8 mouse cellular contexts compared by ENCODE assay signal in genomic region chr14:55788256-55789050, GRCm38 (mm10). TPM values are rescaled to one million over a fixed set of nuclear protein-coding genes. Genes with fewer than 3 reads are reported as not detected.
A peak's percentile ranks its signal among the peaks of the same experiment; 100 is the strongest.
DNase-seq lines count a peak whose midpoint lies in the region; ATAC-seq and TF ChIP-seq lines count a peak whose summit lies in the region.

Gene Ripk3, minus strand, starts transcription at chr14:55788865.

- TF ChIP-seq EP300 in liver, postnatal 0 days (IDR thresholded peaks at IDR 0.05; ENCODE audit: low read depth): no peak

- TF ChIP-seq CTCF in forebrain, postnatal 0 days (IDR thresholded peaks at IDR 0.05; ENCODE audit: low read depth): no peak
- TF ChIP-seq CTCF in liver, postnatal 0 days (IDR thresholded peaks at IDR 0.05; ENCODE audit: low read depth): peak; percentile 41

- peaks cover 5% of the 10 kb centered on the region; the same call in 1 of the 2 replicates for H3K4me1 ChIP-seq in forebrain, postnatal 0 days (ENCODE audit: insufficient read depth)
- H3K4me1 ChIP-seq in liver, postnatal 0 days (ENCODE audit: insufficient read depth): peaks cover 14% of the 10 kb centered on the region
- H3K4me1 ChIP-seq in neural tube, embryonic 13.5 days (replicated peaks): peaks cover 15% of the 10 kb centered on the region

- no peak within 1 kb of the TSS for H3K27ac ChIP-seq in forebrain, postnatal 0 days (ENCODE audit: low read depth, low read length)
- H3K27ac ChIP-seq in liver, postnatal 0 days (ENCODE audit: low read depth): no peak within 1 kb of the TSS
- no peak within 1 kb of the TSS for H3K27ac ChIP-seq in neural tube, embryonic 13.5 days (replicated peaks)

- WGBS in forebrain, postnatal 0 days: 8% methylated on average over 40 of the region's 40 CpGs
- 4% methylated on average over 40 of the region's 40 CpGs for WGBS in liver, postnatal 0 days (ENCODE audit: insufficient replicate concordance)
- 5% methylated on average over 40 of the region's 40 CpGs for WGBS in neural tube, embryonic 13.5 days

- peak; percentile 80 for DNase-seq in CD4-positive, CD25-positive, alpha-beta regulatory T cell, adult 2 months (ENCODE audit: low read depth, low spot score)
- peak; percentile 33 for DNase-seq in NIH3T3 (ENCODE audit: low read depth)
- DNase-seq in forebrain, postnatal 0 days: no peak
- DNase-seq in liver, postnatal 0 days: peak; percentile 61
- no peak for DNase-seq in right cerebral cortex, postnatal 25 days
- DNase-seq in right cerebral cortex, adult 2 months (ENCODE audit: low spot score in 2 of 2): no peak

- ATAC-seq in forebrain, postnatal 0 days: no peak
- peak; percentile 97 for ATAC-seq in inflammation-experienced regulatory T-cells, adult 6 months
- peak; percentile 61 for ATAC-seq in liver, postnatal 0 days
- ATAC-seq in neural tube, embryonic 13.5 days (ENCODE audit: low read depth): no peak

- H3K27me3 ChIP-seq in forebrain, postnatal 0 days (ENCODE audit: insufficient read depth, low read length): peaks cover 59% of the 10 kb centered on the region
- peaks cover 15% of the 10 kb centered on the region for H3K27me3 ChIP-seq in liver, postnatal 0 days (ENCODE audit: insufficient read depth, low read length)
- peaks cover 74% of the 10 kb centered on the region for H3K27me3 ChIP-seq in neural tube, embryonic 13.5 days

- no peak within 1 kb of the TSS for H3K9ac ChIP-seq in forebrain, postnatal 0 days
- H3K9ac ChIP-seq in liver, postnatal 0 days (replicated peaks): peak within 1 kb of the TSS; percentile 62
- peak within 1 kb of the TSS; percentile 41; the same call in 1 of the 2 replicates for H3K9ac ChIP-seq in neural tube, embryonic 13.5 days

- peak within 1 kb of the TSS; percentile 16; the same call in 1 of the 2 replicates for H3K4me3 ChIP-seq in forebrain, postnatal 0 days (ENCODE audit: low read depth, low read length)
- peak within 1 kb of the TSS; percentile 60 for H3K4me3 ChIP-seq in liver, postnatal 0 days (ENCODE audit: low read depth, low read length)
- H3K4me3 ChIP-seq in neural tube, embryonic 13.5 days: peak within 1 kb of the TSS; percentile 31

- peak within 1 kb of the TSS; percentile 31; the same call in 1 of the 2 replicates for H3K4me2 ChIP-seq in forebrain, postnatal 0 days (ENCODE audit: low read depth)
- H3K4me2 ChIP-seq in liver, postnatal 0 days (ENCODE audit: low read depth, low read length): peak within 1 kb of the TSS; percentile 94
- H3K4me2 ChIP-seq in neural tube, embryonic 13.5 days: peak within 1 kb of the TSS; percentile 53

- no peaks in the 10 kb centered on the region for H3K9me3 ChIP-seq in forebrain, postnatal 0 days (ENCODE audit: low read length)
- H3K9me3 ChIP-seq in liver, postnatal 0 days (ENCODE audit: low read length): no peaks in the 10 kb centered on the region
- no peaks in the 10 kb centered on the region for H3K9me3 ChIP-seq in neural tube, embryonic 13.5 days

- no peaks in the 10 kb centered on the region for H3K36me3 ChIP-seq in forebrain, postnatal 0 days (ENCODE audit: insufficient read depth)
- no peaks in the 10 kb centered on the region for H3K36me3 ChIP-seq in liver, postnatal 0 days (replicated peaks; ENCODE audit: insufficient read depth, low read length)
- no peaks in the 10 kb centered on the region for H3K36me3 ChIP-seq in neural tube, embryonic 13.5 days

RNA-seq across cellular contexts. Expression of gene Ripk3, which starts in this region (rescaled TPM):
- total RNA-seq in forebrain, postnatal 0 days (2014; rRNA removed): 0.46 and 0.90 TPM in 2 replicates
- 0.86 and 2.0 TPM in 2 replicates for polyA plus RNA-seq in forebrain, postnatal 0 days (2015; fragmentation: Nextera tagmentation; extraction: Ambion mirVana)
- polyA plus RNA-seq in inflammation-experienced regulatory T-cells, adult 6 months (2017; shearing (Covaris generic)): 10 to 100 TPM; 71.9 to 99.8 (median 84.8) TPM
- 9.6 and 10.3 TPM in 2 replicates for polyA plus RNA-seq in liver, postnatal 0 days (2015; fragmentation: Nextera tagmentation; extraction: Ambion mirVana)
- 4.3 and 4.7 TPM in 2 replicates for polyA plus RNA-seq in neural tube, embryonic 13.5 days (2015; fragmentation: Nextera tagmentation; extraction: Ambion mirVana)

Comparison
In these comparisons a context has a peak if more than half of its experiments do, and no peak if none do; other contexts are left out.
1. DNase-seq: peak in CD4-positive, CD25-positive, alpha-beta regulatory T cell, adult 2 months (single experiment), NIH3T3 (single experiment) and liver, postnatal 0 days (single experiment); none in forebrain, postnatal 0 days (single experiment), right cerebral cortex, postnatal 25 days (single experiment) and right cerebral cortex, adult 2 months (0 of 2).
2. ATAC-seq: peak in inflammation-experienced regulatory T-cells, adult 6 months (single experiment) and liver, postnatal 0 days (single experiment); none in forebrain, postnatal 0 days (single experiment) and neural tube, embryonic 13.5 days (single experiment).
3. H3K4me2 ChIP-seq: peak in every context shown above with its lines; median percentile 94 in liver, postnatal 0 days; 53 in neural tube, embryonic 13.5 days; 31 in forebrain, postnatal 0 days.
4. Peak in every context shown above with its lines, with median percentiles within 50 percentile points of each other: H3K4me3 ChIP-seq.